Mouse (Mus musculus): ENCODE measurements around the gene B2m.
A peak's percentile ranks its signal among the peaks of the same experiment; 100 is the strongest.
"Not testable (repeated sequence)": the region's sequence is repeated elsewhere in the genome, so short reads cannot be mapped to it uniquely, and the experiment has no call there.

B2m gene

GRCm38 (mm10) chr2:122147508-122148241 lies at the start of gene B2m:
Gene B2m (plus strand): TSS chr2:122147686.
- Histone ChIP-seq H3K4me1 (replicated peaks; ENCODE audit: low read depth, low read length) (peaks cover 11% of the 10 kb centered on the region), H3K27me3 (ENCODE audit: insufficient read depth, low read length) (peaks cover 72% of the 10 kb centered on the region), H3K9me3 (ENCODE audit: low read length) (peaks cover 13% of the 10 kb centered on the region), H3K4me3 (replicated peaks; ENCODE audit: low read length) (peak within 1 kb of the TSS; percentile 79), H3K36me3 (ENCODE audit: insufficient read depth, low read length) (no peaks in the 10 kb centered on the region)
- TF ChIP-seq CTCF (conservative IDR thresholded peaks at IDR 0.05; ENCODE audit: low read length) (no peak), POU5F1 (IDR thresholded peaks at IDR 0.05; ENCODE audit: borderline replicate concordance, low read length) (no peak), NANOG (IDR thresholded peaks at IDR 0.05; ENCODE audit: borderline replicate concordance, low read length) (no peak)

- not testable (repeated sequence) for H3K4me1 ChIP-seq (replicated peaks; ENCODE audit: low read depth, low read length); H3K4me3 ChIP-seq (replicated peaks; ENCODE audit: low read length); H3K27me3 ChIP-seq (ENCODE audit: insufficient read depth, low read length)
- Histone ChIP-seq H3K36me3 (ENCODE audit: insufficient read depth, low read length) (peaks cover 94% of the 10 kb centered on the region), H3K9me3 (ENCODE audit: low read length) (peaks cover 16% of the 10 kb centered on the region)
Measured at GRCm38 (mm10) chr2:122097686-122098085, 49.8 kb upstream of the B2m start.

GRCm38 (mm10) chr2:122102070-122102469 lies 45.4 kb upstream of the B2m start:
- H3K4me1 ChIP-seq (replicated peaks; ENCODE audit: low read depth, low read length): no peaks in the 10 kb centered on the region
- no peak for TF ChIP-seq POU5F1 (IDR thresholded peaks at IDR 0.05; ENCODE audit: borderline replicate concordance, low read length)
- peak; percentile 31; the same call in 1 of the 2 replicates for TF ChIP-seq CTCF (conservative IDR thresholded peaks at IDR 0.05; ENCODE audit: low read length)
- H3K9me3 ChIP-seq (ENCODE audit: low read length): peaks cover 16% of the 10 kb centered on the region
- peaks cover 82% of the 10 kb centered on the region for H3K36me3 ChIP-seq (ENCODE audit: insufficient read depth, low read length)
- H3K4me3 ChIP-seq (replicated peaks; ENCODE audit: low read length): no peak overlapping the region
- H3K27me3 ChIP-seq (ENCODE audit: insufficient read depth, low read length): no peaks in the 10 kb centered on the region

- peaks cover 7% of the 10 kb centered on the region for H3K4me1 ChIP-seq (replicated peaks; ENCODE audit: low read depth, low read length)
- TF ChIP-seq NANOG (IDR thresholded peaks at IDR 0.05; ENCODE audit: borderline replicate concordance, low read length) (no peak), CTCF (conservative IDR thresholded peaks at IDR 0.05; ENCODE audit: low read length) (no peak), POU5F1 (IDR thresholded peaks at IDR 0.05; ENCODE audit: borderline replicate concordance, low read length) (no peak)
Measured at GRCm38 (mm10) chr2:122108101-122108500, 39.4 kb upstream of the B2m start.

GRCm38 (mm10) chr2:122109714-122110113 lies 37.8 kb upstream of the B2m start:
- Histone ChIP-seq H3K4me1 (replicated peaks; ENCODE audit: low read depth, low read length) (peaks cover 7% of the 10 kb centered on the region), H3K27me3 (ENCODE audit: insufficient read depth, low read length) (no peaks in the 10 kb centered on the region), H3K4me3 (replicated peaks; ENCODE audit: low read length) (no peak overlapping the region), H3K36me3 (ENCODE audit: insufficient read depth, low read length) (peaks cover 81% of the 10 kb centered on the region), H3K9me3 (ENCODE audit: low read length) (no peaks in the 10 kb centered on the region)
- TF ChIP-seq NANOG (IDR thresholded peaks at IDR 0.05; ENCODE audit: borderline replicate concordance, low read length) (no peak), CTCF (conservative IDR thresholded peaks at IDR 0.05; ENCODE audit: low read length) (no peak), POU5F1 (IDR thresholded peaks at IDR 0.05; ENCODE audit: borderline replicate concordance, low read length) (no peak)

More at GRCm38 (mm10) chr2:122108101-122108500, 39.4 kb upstream of the B2m start:
- Histone ChIP-seq H3K4me3 (replicated peaks; ENCODE audit: low read length) (peak overlapping the region; percentile 30; the same call in 1 of the 2 replicates), H3K9me3 (ENCODE audit: low read length) (no peaks in the 10 kb centered on the region), H3K27me3 (ENCODE audit: insufficient read depth, low read length) (no peaks in the 10 kb centered on the region), H3K36me3 (ENCODE audit: insufficient read depth, low read length) (peaks cover 82% of the 10 kb centered on the region)

GRCm38 (mm10) chr2:122116888-122117287 lies 30.6 kb upstream of the B2m start:
- H3K36me3 ChIP-seq (ENCODE audit: insufficient read depth, low read length): peaks cover 23% of the 10 kb centered on the region
- TF ChIP-seq POU5F1 (IDR thresholded peaks at IDR 0.05; ENCODE audit: borderline replicate concordance, low read length) (no peak), CTCF (conservative IDR thresholded peaks at IDR 0.05; ENCODE audit: low read length) (no peak), NANOG (IDR thresholded peaks at IDR 0.05; ENCODE audit: borderline replicate concordance, low read length) (no peak)
- no peaks in the 10 kb centered on the region for H3K27me3 ChIP-seq (ENCODE audit: insufficient read depth, low read length)
- no peaks in the 10 kb centered on the region for H3K9me3 ChIP-seq (ENCODE audit: low read length)
- peaks cover 15% of the 10 kb centered on the region for H3K4me1 ChIP-seq (replicated peaks; ENCODE audit: low read depth, low read length)
- H3K4me3 ChIP-seq (replicated peaks; ENCODE audit: low read length): peak overlapping the region; percentile 98

- Histone ChIP-seq H3K36me3 (ENCODE audit: insufficient read depth, low read length) (peaks cover 17% of the 10 kb centered on the region), H3K27me3 (ENCODE audit: insufficient read depth, low read length) (no peaks in the 10 kb centered on the region), H3K4me3 (replicated peaks; ENCODE audit: low read length) (peak within 1 kb of the TSS; percentile 98), H3K4me1 (replicated peaks; ENCODE audit: low read depth, low read length) (peaks cover 15% of the 10 kb centered on the region), H3K9me3 (ENCODE audit: low read length) (no peaks in the 10 kb centered on the region)
- TF ChIP-seq POU5F1 (IDR thresholded peaks at IDR 0.05; ENCODE audit: borderline replicate concordance, low read length) (no peak), NANOG (IDR thresholded peaks at IDR 0.05; ENCODE audit: borderline replicate concordance, low read length) (no peak), CTCF (conservative IDR thresholded peaks at IDR 0.05; ENCODE audit: low read length) (no peak)
Measured at GRCm38 (mm10) chr2:122117961-122118958, 29.2 kb upstream of the B2m start, which contains the start of gene Spg11. Gene Spg11 (minus strand): TSS chr2:122118386.
